Mouse (Mus musculus): ENCODE measurements around the gene Pon2.

Pon2 gene

GRCm38 (mm10) chr6:5298092-5298554, at the start of gene Pon2:
Pon2 (minus strand) TSS chr6:5298455.
- TF ChIP-seq GATA4 (IDR thresholded peaks at IDR 0.05; ENCODE audit: insufficient replicate concordance, low read length) = no peak

GRCm38 (mm10) chr6:5344255-5344654, 46.0 kb upstream of the Pon2 start:
- no peak for TF ChIP-seq GATA4 (IDR thresholded peaks at IDR 0.05; ENCODE audit: insufficient replicate concordance, low read length)

DNA sequence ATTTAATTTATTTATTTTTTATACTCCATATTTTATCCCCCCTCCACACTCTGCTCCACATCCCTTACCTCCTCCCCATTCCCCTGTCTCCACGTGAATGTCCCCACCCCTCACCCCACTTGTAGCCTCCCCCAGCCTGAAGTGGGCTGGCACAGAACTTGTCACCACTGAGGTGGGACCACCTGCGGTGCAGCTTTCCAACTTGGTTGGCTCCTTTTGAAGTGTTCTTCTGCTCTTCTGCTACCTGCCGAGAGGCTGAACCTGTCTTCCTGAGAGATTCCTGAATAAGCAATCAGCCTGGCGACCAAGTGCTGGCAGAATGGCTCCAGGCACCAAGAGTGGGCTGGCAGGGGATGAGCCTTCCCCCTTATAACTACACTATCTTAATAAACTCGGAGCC, 35.8 kb upstream of the Pon2 start:
- no peak for TF ChIP-seq GATA4 (IDR thresholded peaks at IDR 0.05; ENCODE audit: insufficient replicate concordance, low read length)

DNA sequence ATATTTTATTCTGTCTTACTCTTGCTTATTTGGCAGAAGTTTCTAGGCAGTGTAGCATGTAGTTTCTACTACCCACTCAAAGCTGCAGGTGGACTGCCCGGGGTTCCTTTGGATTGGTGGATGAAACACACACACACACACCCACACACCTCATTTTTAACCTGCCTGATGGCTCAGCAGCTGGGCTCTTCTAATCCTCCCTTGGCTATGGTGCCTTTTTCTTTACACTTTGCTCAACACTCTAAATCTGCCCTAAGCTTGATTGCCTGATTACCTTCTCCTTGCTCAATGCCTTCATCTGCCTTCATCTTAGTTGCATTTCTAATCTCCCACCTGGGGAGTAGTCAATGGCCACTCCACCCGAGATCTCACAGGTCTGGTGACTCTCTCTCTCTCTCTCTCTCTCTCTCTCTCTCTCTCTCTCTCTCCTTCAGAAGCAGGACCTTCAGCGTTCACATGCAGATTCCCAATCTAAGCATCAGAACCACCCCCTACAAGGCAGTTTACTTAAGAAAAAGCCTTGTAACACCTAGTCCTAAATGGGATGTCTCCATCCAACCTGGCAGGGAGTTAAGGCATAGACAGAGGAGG, 34.4 kb upstream of the Pon2 start:
- no peak for TF ChIP-seq GATA4 (IDR thresholded peaks at IDR 0.05; ENCODE audit: insufficient replicate concordance, low read length)

DNA sequence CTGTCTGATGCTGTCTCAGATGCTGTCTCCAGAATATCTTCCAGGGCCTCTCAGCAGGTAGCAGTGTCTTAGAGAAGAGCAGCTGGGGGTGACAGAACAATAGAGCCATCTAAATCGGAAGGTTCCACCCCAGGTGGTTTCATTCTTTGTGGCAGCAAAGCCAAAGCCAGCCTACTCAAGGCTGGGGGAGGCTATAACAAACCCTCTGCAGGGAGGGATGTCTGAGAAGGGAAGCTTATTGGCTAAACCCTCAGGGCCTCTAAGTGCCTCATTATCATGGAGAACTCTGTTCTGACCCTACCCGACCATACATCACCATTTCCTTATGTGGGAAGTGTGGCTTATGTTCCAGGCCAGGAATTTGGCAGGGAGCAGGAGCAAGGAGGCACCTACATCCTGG, 26.9 kb upstream of the Pon2 start:
- no peak for TF ChIP-seq GATA4 (IDR thresholded peaks at IDR 0.05; ENCODE audit: insufficient replicate concordance, low read length)

DNA sequence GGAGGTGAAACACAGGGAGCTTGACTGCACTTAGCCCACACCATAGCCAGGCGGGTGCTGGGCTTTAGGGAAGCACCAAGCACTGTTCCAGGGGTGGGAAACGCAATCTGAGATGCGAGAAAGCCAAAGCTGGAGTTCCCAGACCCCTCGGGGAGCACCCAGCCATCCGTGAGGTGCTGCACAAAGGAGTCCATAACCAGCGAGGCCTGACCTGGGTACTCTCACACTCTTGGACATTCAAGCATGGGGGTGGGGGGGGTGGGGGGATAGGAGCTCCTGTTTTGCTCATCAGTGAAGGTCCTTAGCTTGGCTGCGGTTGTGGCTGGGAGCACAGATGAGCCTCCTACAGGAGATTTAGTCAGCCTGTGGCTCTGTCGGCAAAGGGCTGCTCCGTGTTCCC, 18.4 kb upstream of the Pon2 start:
- TF ChIP-seq GATA4 (IDR thresholded peaks at IDR 0.05; ENCODE audit: insufficient replicate concordance, low read length) = no peak

DNA sequence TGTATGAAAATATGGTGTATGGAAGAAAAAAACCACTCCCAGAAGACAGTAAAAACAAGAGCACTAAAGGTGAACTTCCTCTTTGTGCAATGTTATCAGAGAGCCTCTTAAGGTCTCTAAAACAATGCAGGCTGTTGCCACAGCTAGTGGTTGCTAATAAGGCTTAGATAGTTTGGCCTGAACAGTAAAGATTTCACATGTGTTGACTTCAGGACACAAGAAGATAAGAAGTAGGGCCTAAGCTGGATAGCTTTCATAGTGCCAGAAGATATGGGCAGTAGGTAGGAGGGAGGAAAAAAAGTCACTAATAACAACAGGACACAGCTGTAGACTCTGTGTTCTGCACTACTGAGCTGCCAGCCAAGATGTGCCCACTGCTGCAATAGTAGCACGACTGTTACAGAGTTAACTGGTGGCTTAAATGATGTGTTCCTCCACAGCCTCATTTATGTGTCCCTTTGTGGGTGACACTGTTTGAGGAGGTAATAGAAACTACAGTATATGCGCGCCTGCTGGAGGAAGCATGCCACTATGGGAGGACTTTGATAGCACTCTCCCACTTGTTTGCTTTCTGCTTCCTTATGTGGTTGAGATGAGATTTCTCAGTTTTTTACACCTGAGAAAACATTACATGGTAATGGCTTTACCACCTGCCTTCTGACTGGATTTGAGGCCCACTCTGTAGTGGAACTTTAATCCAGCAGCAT, 17.0 kb upstream of the Pon2 start:
- no peak for TF ChIP-seq GATA4 (IDR thresholded peaks at IDR 0.05; ENCODE audit: insufficient replicate concordance, low read length)

GRCm38 (mm10) chr6:5313951-5314590, 15.8 kb upstream of the Pon2 start:
- TF ChIP-seq GATA4 (IDR thresholded peaks at IDR 0.05; ENCODE audit: insufficient replicate concordance, low read length) = no peak

GRCm38 (mm10) chr6:5310491-5310890, 12.2 kb upstream of the Pon2 start:
- TF ChIP-seq GATA4 (IDR thresholded peaks at IDR 0.05; ENCODE audit: insufficient replicate concordance, low read length) = no peak

GRCm38 (mm10) chr6:5309595-5310197, 11.4 kb upstream of the Pon2 start:
- TF ChIP-seq GATA4 (IDR thresholded peaks at IDR 0.05; ENCODE audit: insufficient replicate concordance, low read length) = no peak

DNA sequence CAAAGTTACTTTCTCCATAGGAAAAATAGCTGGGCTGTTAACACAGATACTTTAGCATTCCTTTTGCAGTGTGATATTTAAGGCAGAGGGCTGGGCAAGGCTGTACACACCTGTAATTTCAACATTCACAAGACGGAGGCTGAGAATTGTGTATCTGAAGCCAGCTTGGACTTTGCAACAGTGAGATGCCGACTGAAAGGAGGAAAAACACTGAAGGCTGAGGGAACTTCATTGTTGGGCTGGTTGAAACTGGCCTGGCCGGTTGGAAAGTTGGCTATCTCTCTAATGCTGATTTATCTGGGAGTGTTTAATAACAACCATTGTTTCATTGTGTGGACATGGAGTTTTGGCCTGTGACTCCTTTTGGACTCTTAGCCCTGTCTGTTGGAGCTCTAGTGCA, 7.7 kb upstream of the Pon2 start:
- no peak for TF ChIP-seq GATA4 (IDR thresholded peaks at IDR 0.05; ENCODE audit: insufficient replicate concordance, low read length)

DNA sequence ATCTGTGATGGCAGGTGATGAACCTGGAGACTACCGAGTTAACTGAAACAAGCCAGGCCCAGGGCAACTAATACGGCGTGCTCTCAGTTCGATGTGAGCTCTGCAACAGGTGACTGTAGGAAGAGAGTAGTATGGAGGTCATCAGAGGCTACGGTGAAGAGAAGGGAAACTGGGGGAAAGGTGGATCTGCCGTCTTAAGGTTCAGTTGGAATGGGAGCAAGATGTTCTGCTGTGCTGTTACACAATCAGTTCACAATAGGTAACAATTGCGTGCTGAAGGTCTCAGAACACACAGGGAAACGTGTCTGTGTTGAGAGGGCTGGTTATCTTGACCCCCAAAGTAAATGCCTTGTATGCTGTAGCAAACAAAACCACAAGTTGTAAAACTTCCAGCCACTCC, 6.7 kb upstream of the Pon2 start:
- TF ChIP-seq GATA4 (IDR thresholded peaks at IDR 0.05; ENCODE audit: insufficient replicate concordance, low read length) = no peak

GRCm38 (mm10) chr6:5300629-5301028, 2.4 kb upstream of the Pon2 start:
- TF ChIP-seq GATA4 (IDR thresholded peaks at IDR 0.05; ENCODE audit: insufficient replicate concordance, low read length) = no peak

GRCm38 (mm10) chr6:5299561-5299960, 1.3 kb upstream of the Pon2 start:
- TF ChIP-seq GATA4 (IDR thresholded peaks at IDR 0.05; ENCODE audit: insufficient replicate concordance, low read length) = no peak

DNA sequence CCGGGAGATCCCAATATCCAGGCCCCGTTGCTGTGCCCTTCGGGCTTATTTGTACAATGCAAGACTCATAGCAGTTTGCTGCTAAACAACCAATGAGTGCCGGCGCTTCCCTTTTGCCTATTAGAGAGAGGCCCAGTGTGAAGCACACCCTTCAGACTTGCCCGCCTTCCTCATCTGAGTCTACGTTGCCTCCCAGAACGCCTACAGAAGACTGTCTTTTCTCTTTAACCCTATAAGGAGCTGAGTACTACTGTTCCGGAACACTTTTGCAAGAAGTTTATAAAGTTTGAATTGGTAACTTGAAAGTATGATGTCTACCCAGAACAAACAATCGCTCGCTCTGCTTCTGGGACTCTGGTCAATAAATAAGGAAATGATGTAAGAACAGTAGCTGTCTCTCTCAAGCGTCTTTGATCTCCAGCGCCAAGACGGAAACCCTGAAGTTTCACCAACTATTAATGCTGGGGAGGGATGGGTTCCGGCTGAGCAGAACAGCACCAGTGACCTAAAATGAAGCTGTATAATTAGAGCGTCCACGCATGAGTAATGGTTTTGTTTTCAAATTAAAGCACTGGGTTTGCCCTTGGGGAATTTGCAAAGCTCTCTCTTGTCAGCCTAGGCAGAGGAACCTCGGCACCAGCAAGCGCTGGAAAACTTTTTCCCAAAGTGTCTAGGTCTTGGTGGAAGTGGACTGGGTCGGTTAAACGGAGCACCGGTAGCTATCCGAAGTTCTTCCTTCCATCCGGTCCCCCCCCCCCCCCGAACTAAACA, 749 bp downstream of the Pon2 start:
- no peak for TF ChIP-seq GATA4 (IDR thresholded peaks at IDR 0.05; ENCODE audit: insufficient replicate concordance, low read length)

Data from liver, adult (tissue).